Mouse (Mus musculus): ENCODE measurements around the gene Rcn3. TPM values are rescaled to one million over a fixed set of nuclear protein-coding genes. Genes with fewer than 3 reads are reported as not detected.

Rcn3 gene
- polyA plus RNA-seq, 1 experiment = 0.91 TPM

DNA sequence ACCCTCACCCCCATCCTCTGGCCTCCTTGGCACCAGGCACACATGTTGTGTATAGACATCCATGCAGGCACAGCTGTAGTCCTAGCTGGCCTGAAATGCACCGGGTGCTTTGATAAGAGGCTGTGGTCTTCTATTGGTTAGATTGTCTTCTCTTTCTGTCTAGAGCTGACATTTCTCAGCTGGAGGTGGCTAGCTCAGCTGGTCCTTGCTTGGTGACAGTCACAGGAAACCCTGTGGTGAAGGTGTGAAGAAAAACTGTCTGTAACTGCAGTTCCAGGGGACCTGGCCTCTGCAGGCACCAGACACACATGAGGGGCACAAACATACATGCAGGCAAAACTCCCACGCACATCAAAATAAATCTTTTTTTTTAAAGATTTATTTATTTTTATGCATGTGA lies 22.4 kb downstream of the Rcn3 start:
- no peaks in the 10 kb centered on the region for H3K9me3 ChIP-seq (ENCODE audit: control insufficient read depth, low read length)
- peaks cover 21% of the 10 kb centered on the region for H3K36me3 ChIP-seq (ENCODE audit: control insufficient read depth)
- peaks cover 33% of the 10 kb centered on the region for H3K4me1 ChIP-seq (ENCODE audit: control insufficient read depth)
- no peak overlapping the region for H3K4me3 ChIP-seq (replicated peaks)
- H3K27me3 ChIP-seq (ENCODE audit: control insufficient read depth) = no peaks in the 10 kb centered on the region
- TF ChIP-seq GATA1 (IDR thresholded peaks at IDR 0.05; ENCODE audit: low read length) (no peak), TAL1 (IDR thresholded peaks at IDR 0.05; ENCODE audit: low read length) (no peak)

DNA sequence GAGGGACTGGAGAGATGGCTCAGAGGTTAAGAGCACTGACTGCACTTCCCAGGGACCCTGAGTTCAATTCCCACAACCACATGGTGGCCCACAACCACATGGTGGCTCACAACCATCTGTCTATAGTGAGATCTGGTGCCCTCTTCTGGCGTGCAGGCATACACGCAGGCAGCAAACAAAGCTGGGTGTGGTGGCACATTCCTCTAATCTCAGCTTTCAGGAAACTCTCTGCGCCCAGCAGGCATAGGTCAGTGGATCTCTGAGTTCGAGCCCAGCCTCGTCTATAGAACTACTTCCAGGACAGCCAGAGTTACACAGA lies 24.1 kb downstream of the Rcn3 start:
- Histone ChIP-seq H3K9me3 (ENCODE audit: control insufficient read depth, low read length) (no peaks in the 10 kb centered on the region), H3K4me1 (ENCODE audit: control insufficient read depth) (peaks cover 45% of the 10 kb centered on the region), H3K4me3 (replicated peaks) (no peak overlapping the region), H3K27me3 (ENCODE audit: control insufficient read depth) (no peaks in the 10 kb centered on the region), H3K36me3 (ENCODE audit: control insufficient read depth) (peaks cover 12% of the 10 kb centered on the region)
- TF ChIP-seq TAL1 (IDR thresholded peaks at IDR 0.05; ENCODE audit: low read length) = no peak
- TF ChIP-seq GATA1 (IDR thresholded peaks at IDR 0.05; ENCODE audit: low read length) = no peak

DNA sequence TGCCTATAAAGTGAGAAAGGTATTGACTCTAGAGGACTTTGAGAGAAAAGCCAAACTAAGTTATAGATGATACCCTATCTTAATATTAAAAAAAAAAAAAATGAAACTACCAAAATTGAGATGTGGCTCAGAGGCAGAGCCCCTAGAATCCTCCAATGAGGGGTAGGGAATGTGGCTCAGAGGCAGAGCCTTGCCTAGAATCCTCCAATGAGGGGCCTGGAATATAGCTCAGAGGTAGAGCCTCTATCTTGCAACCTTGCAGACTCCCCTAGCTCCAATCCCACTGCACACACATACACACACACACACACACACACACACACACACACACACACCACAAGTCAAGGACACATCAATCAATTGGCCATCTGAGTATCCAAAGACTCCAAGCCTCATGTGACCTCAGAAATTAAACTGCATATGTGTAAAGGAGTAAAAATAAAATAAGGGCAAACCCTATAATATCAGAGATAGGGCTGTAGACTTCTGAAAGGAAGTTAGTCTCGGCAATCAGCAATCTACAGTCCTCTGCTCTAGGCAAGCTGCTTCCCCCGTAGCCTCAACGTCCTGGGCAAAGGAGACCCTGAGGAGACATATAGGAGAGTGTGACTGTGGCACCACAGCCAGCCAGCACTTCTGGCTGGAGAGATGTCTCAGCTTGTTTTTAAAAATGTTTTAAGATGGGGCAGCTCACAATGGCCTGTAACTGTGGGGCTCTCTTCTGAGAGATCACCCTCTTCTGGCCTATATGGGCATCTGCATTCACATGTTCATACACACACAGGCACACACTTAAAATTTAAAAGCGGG lies 24.6 kb downstream of the Rcn3 start:
- TF ChIP-seq TAL1 (IDR thresholded peaks at IDR 0.05; ENCODE audit: low read length) (no peak), GATA1 (IDR thresholded peaks at IDR 0.05; ENCODE audit: low read length) (no peak)
- H3K4me1 ChIP-seq (ENCODE audit: control insufficient read depth) = peaks cover 43% of the 10 kb centered on the region
- H3K27me3 ChIP-seq (ENCODE audit: control insufficient read depth) = no peaks in the 10 kb centered on the region
- no peak overlapping the region for H3K4me3 ChIP-seq (replicated peaks)
- H3K9me3 ChIP-seq (ENCODE audit: control insufficient read depth, low read length) = no peaks in the 10 kb centered on the region
- peaks cover 10% of the 10 kb centered on the region for H3K36me3 ChIP-seq (ENCODE audit: control insufficient read depth)

DNA sequence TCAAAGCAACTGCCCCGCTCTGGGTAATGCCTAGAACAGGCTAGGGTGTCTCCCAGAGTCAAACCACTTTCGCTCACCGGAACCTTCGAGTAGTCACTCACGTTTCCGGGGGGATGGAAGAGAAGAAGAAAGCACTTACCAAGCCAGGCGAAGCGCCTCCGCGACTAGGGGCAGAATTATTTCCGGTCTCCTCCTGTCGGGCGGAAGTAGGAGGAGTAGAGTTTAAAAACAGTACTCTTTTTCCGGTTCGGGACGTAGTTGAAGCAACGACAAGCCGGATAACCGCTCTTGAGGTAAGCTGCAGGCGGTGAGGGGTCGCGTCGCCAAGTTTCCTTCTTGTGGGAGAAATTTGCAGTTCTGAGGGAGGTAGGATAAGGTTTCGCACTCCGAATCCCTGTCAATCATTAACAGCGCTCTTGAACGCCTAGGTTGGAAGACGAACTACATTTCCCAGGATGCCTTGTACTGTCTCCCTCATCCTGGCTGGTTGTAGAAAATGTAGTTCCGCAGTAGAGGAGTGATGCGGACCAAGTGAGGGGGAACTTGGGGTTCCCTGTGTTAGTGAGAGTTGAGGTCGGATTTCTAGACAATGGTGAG lies 29.7 kb downstream of the Rcn3 start, which contains the start of the genes Nosip and Prrg2:
Gene Nosip, plus strand, starts transcription at position 191 of the 597 bp plus-strand sequence.
Gene Prrg2, minus strand, starts transcription at position 439 of the 597 bp plus-strand sequence.
- peak within 1 kb of the TSS; percentile 72 for H3K4me3 ChIP-seq (replicated peaks)
- TF ChIP-seq TAL1 (IDR thresholded peaks at IDR 0.05; ENCODE audit: low read length) (no peak), GATA1 (IDR thresholded peaks at IDR 0.05; ENCODE audit: low read length) (no peak)
- no peaks in the 10 kb centered on the region for H3K9me3 ChIP-seq (ENCODE audit: control insufficient read depth, low read length)
- no peaks in the 10 kb centered on the region for H3K27me3 ChIP-seq (ENCODE audit: control insufficient read depth)
- peaks cover 54% of the 10 kb centered on the region for H3K4me1 ChIP-seq (ENCODE audit: control insufficient read depth)
- H3K36me3 ChIP-seq (ENCODE audit: control insufficient read depth) = peaks cover 10% of the 10 kb centered on the region

DNA sequence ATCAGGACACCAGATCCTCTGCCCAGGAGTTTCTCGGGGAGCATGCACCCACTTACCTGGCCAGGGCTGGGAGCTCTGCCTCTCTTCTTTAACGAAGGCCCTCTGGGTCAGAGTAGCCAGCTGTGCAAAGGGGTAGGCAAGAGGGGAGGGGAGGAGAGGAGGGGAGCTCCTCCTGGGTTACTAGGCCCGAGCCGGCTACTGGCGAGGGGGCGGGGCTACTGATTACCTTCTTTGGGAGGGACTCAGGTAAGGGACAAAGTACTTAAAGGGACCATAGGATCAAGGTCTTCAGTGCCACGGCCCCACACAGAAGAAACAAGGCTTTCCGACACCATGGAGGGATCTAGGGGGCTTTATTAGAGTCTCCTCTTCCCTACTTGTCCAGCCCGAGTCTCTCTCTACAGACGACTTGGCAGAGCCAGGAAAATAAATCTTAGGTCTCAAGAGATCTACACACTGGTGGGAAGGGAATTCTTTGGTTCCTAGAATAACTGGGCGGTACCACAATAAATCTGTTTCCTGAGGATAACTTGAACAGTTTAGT lies 30.4 kb downstream of the Rcn3 start:
- peak overlapping the region; percentile 72 for H3K4me3 ChIP-seq (replicated peaks)
- peaks cover 52% of the 10 kb centered on the region for H3K4me1 ChIP-seq (ENCODE audit: control insufficient read depth)
- TF ChIP-seq TAL1 (IDR thresholded peaks at IDR 0.05; ENCODE audit: low read length) (no peak), GATA1 (IDR thresholded peaks at IDR 0.05; ENCODE audit: low read length) (no peak)
- no peaks in the 10 kb centered on the region for H3K27me3 ChIP-seq (ENCODE audit: control insufficient read depth)
- peaks cover 10% of the 10 kb centered on the region for H3K36me3 ChIP-seq (ENCODE audit: control insufficient read depth)
- no peaks in the 10 kb centered on the region for H3K9me3 ChIP-seq (ENCODE audit: control insufficient read depth, low read length)

DNA sequence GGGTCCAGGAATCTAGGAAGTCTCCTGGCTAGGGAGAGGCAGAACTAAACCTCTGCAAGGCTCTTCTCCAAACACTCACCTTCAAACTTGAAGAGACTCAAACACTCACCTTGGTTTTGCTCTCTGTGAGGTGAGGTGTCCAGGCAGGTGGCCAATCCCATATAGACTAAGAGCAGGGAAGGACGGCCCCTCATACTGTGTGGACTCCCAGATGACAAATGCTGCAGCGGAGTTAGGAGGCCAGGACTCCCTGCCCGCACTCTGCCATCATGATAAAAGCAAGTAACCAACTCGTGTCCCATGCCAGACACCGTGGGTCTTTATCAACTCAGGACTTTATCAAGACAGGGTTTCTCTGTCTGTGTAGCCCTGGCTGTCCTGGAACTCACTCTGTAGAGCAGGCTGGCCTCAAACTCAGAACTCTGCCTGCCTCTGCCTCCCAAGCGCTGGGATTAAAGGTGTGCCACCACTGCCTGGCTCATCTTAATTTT lies 31.3 kb downstream of the Rcn3 start:
- Histone ChIP-seq H3K9me3 (ENCODE audit: control insufficient read depth, low read length) (no peaks in the 10 kb centered on the region), H3K4me1 (ENCODE audit: control insufficient read depth) (peaks cover 48% of the 10 kb centered on the region), H3K4me3 (replicated peaks) (no peak overlapping the region), H3K36me3 (ENCODE audit: control insufficient read depth) (peaks cover 7% of the 10 kb centered on the region), H3K27me3 (ENCODE audit: control insufficient read depth) (no peaks in the 10 kb centered on the region)
- TF ChIP-seq TAL1 (IDR thresholded peaks at IDR 0.05; ENCODE audit: low read length) (no peak), GATA1 (IDR thresholded peaks at IDR 0.05; ENCODE audit: low read length) (no peak)

DNA sequence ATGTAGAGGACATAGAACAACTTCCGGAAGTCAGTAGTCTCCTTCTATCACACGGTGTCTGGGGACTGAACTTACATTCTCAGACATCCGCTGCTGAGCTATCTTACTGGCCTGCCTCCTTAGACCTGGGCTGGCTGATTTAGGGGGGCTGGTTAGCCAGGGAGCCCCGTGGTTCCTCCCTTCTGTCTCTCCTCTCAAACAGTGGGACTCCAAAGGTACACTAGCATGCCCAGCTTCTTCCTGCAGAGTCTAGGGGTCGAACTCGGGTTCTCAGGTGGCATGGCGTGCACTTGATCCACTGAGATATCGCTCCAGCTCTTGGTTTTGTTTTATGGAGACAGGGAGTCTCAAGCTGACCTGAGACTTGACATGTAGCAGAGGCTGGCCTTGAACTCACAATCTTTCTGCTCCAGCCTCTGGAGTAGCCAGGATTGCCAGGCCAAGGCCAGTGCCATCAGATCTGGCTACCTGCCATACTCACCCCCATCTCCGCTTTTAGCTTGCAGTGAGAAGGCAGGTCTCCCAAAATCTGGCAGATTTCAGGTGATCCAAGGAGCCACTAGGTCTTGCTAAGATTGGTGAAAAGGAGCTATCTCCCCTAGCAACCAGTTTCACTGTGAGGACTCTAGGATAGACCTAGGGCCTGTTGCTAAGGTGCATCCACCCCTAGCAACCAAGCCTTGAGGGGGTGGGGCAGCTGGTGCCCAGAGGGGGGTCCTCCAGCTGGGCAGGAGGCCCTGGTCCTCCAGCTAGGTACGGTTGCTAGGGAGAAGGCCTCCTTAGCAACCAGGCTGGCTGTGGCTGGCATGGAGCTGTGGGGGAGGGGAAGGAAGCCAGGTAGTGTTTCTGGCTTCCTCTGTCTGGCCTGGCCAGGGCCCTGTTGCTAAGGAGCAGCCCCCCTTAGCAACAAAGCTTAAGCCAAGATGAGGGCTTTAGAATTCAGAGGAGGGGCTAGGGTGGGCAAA lies 33.1 kb downstream of the Rcn3 start:
- no peaks in the 10 kb centered on the region for H3K27me3 ChIP-seq (ENCODE audit: control insufficient read depth)
- H3K9me3 ChIP-seq (ENCODE audit: control insufficient read depth, low read length) = no peaks in the 10 kb centered on the region
- no peak for TF ChIP-seq GATA1 (IDR thresholded peaks at IDR 0.05; ENCODE audit: low read length)

DNA sequence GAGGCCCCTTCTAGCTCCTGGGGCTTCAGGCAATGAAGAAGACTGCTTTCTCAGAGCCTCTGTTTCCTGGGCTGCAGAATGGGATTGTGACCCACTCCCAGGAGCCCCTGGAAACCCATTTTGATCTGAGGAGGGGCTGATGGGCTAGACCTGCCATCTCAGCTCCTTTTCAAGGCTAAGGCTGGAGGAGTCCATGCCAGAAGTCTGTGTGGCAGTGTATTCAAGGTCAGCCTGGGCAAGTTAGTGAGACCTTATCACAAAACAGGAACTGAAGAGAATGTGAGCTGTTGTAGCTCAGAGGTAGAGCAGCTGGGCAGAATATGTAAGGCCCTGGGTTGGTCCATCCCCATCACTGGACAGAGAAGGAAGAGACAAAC lies 35.1 kb downstream of the Rcn3 start:
- no peak for TF ChIP-seq TAL1 (IDR thresholded peaks at IDR 0.05; ENCODE audit: low read length)
- TF ChIP-seq GATA1 (IDR thresholded peaks at IDR 0.05; ENCODE audit: low read length) = no peak
- Histone ChIP-seq H3K36me3 (ENCODE audit: control insufficient read depth) (no peaks in the 10 kb centered on the region), H3K4me1 (ENCODE audit: control insufficient read depth) (peaks cover 49% of the 10 kb centered on the region), H3K27me3 (ENCODE audit: control insufficient read depth) (no peaks in the 10 kb centered on the region), H3K9me3 (ENCODE audit: control insufficient read depth, low read length) (no peaks in the 10 kb centered on the region), H3K4me3 (replicated peaks) (no peak overlapping the region)

More for the DNA sequence above, 33.1 kb downstream of the Rcn3 start:
- Histone ChIP-seq H3K4me3 (replicated peaks) (no peak overlapping the region), H3K36me3 (ENCODE audit: control insufficient read depth) (peaks cover under 1% of the 10 kb centered on the region; the same call in 1 of the 2 replicates), H3K4me1 (ENCODE audit: control insufficient read depth) (peaks cover 44% of the 10 kb centered on the region)

Measured in erythroblast, embryonic 14.5 days (primary cell).